Mouse (Mus musculus) heart, embryonic 16.5 days (tissue): Measurements from ENCODE around the gene Spaca3. TPM values are rescaled to one million over a fixed set of nuclear protein-coding genes. Genes with fewer than 3 reads are reported as not detected.

ENCODE experiments used
- ATAC-seq: fragments of 200-750 bp; cut with Nextera tagmentation; replicated peaks from 2 replicates; pipeline ENCODE4 v1.8.0; 2017; ENCODE audit warnings: moderate number of reproducible peaks; ENCODE audit not compliant: insufficient read depth, low FRiP score; ENCODE audit errors: extremely low read depth
- H3K27ac ChIP-seq: fragments of 300-500 bp; sonication (generic); 2 replicates; pipeline ENCODE4 v1.5.1; 2014; ENCODE audit warnings: mild to moderate bottlenecking, low read length, control low read depth, moderate library complexity
- H3K27me3 ChIP-seq: fragments of 300-500 bp; sonication (generic); 2 replicates; pipeline ENCODE4 v1.6.1; 2014; ENCODE audit warnings: low read length, mixed read lengths; ENCODE audit not compliant: control insufficient read depth, insufficient read depth
- H3K36me3 ChIP-seq: fragments of 300-500 bp; sonication (generic); 2 replicates; pipeline ENCODE4 v1.6.1; 2014; ENCODE audit not compliant: control insufficient read depth, insufficient read depth
- H3K4me1 ChIP-seq: fragments of 300-500 bp; sonication (generic); 2 replicates; pipeline ENCODE4 v1.6.1; 2014; ENCODE audit warnings: low read length, mixed read lengths; ENCODE audit not compliant: control insufficient read depth, insufficient read depth
- H3K4me2 ChIP-seq: fragments of 300-500 bp; sonication (generic); 2 replicates; pipeline ENCODE4 v1.6.1; 2014; ENCODE audit warnings: low read depth, mild to moderate bottlenecking, control low read depth, low read length
- H3K4me3 ChIP-seq: fragments of 300-500 bp; sonication (generic); 2 replicates; pipeline ENCODE4 v1.5.1; 2014; ENCODE audit warnings: mild to moderate bottlenecking, control low read depth, low read length
- H3K9ac ChIP-seq: fragments of 300-500 bp; sonication (generic); 2 replicates; pipeline ENCODE4 v1.6.1; 2014; ENCODE audit warnings: low read length, control low read depth
- H3K9me3 ChIP-seq: fragments of 300-500 bp; sonication (generic); replicated peaks from 2 replicates; pipeline ENCODE4 v1.6.1; 2016; ENCODE audit warnings: low read length; ENCODE audit not compliant: control insufficient read depth
- WGBS: fragments of 180-500 bp; shearing (Covaris S2); extraction: QIAGEN DNeasy Blood & Tissue Kit; methylation state at CpG from one replicate; pipeline ENCODE4 v1.1.7; 2014; 5-methylcytosine and 5-hydroxymethylcytosine counted together
- polyA plus RNA-seq: library from polyadenylated mRNA; unstranded; fragments of >200 nt; fragmentation: Nextera tagmentation; extraction: Ambion mirVana; gene quantifications from 2 replicates; pipeline ENCODE4 v1.2.1, GENCODE M21; 2015

Spaca3 gene
- polyA plus RNA-seq, 1 experiment from 2014 or later: not detected

DNA sequence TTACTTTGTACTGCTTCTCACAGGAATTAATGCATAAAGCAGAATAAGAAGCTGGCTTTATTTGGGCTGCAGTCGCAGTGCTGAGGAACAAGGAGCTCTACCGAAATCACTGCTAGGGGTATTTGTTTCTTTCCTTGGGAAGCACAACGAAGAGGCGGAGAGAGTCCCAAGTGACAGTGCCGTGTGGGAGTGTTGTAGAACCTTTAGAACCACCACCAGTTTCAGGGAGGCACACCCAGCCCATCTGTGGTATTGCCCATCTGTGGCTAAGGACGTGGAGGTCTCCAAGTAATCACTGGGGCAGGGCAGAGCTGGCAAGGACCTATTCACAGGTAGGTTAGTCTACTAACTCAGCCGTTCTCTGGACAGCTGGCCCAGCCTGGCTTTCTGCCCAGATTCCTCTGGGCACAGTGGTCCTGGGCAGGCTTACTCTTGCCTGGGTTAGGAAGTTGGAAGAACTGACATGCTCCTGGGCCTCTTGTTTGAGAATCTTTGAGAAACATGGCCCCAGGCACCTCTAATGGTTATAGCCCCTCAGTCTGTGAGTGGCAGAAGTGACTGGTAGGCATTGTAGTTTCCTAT is 24.2 kb downstream of the Spaca3 start:
- 75% methylated on average over 7 of the region's 7 CpGs for WGBS
- Histone ChIP-seq H3K4me1 (no peaks in the 10 kb centered on the region), H3K9me3 (no peaks in the 10 kb centered on the region), H3K27ac (no peak overlapping the region), H3K27me3 (no peaks in the 10 kb centered on the region), H3K9ac (no peak overlapping the region), H3K4me3 (no peak overlapping the region), H3K36me3 (no peaks in the 10 kb centered on the region), H3K4me2 (no peak overlapping the region)
- no peak for ATAC-seq

DNA sequence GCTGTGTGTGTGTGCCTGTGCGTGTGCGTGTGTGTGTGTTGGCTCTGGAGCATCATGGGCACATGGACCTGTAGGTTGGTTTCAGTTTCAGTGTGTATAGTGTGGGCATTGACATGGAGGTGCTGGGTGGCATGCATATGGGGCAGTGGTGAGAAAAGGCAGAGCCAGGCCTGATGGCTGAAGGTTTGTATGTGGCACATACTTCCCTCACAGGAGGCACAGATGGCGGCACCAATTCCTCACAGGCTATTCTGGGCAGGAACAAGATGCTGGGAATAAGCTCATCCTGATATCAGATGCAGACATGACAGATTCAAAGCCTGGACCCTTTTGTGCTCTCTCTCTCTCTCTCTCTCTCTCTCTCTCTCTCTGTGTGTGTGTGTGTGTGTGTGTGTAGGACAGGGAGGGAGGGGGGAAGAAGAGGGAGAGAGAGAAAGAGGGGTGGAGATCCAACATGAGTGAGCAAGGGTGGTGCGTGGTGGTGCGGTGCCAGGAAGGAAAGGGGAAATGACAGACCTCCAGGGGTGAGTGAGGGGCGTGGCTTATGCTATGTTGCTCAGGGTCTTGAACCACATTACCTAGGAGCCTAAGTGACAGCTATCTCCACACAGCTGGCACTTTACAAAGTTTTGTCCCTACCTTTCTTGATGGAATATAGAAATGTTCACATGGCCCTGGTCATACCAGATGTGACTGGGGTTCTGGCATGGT is 26.5 kb downstream of the Spaca3 start:
- Histone ChIP-seq H3K9me3 (no peaks in the 10 kb centered on the region), H3K9ac (no peak overlapping the region), H3K27ac (no peak overlapping the region), H3K4me1 (no peaks in the 10 kb centered on the region), H3K4me3 (no peak overlapping the region), H3K27me3 (no peaks in the 10 kb centered on the region), H3K4me2 (no peak overlapping the region), H3K36me3 (no peaks in the 10 kb centered on the region)
- 60% methylated on average over 6 of the region's 6 CpGs for WGBS
- no peak for ATAC-seq

DNA sequence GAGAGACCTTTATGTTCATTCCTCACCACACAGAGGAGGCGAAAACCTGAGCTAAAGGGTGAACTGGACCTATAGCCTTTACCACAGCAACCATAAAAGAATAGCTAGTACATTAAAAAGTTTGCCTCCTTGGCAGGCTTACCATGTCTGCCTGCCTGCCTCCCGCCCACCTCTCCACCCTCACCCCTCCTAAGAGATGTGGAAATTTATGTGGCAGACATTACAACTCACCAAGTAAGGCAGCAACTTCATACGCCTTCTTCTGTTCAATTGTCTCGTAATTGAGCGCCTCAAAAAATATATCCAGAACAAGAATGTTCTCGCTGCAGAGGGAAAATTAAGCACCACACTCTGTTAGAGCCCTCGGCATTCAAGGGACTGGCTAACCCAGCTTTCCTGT is 28.2 kb downstream of the Spaca3 start:
- H3K27me3 ChIP-seq: no peaks in the 10 kb centered on the region; the same call in 1 of the 2 replicates
- H3K36me3 ChIP-seq: no peaks in the 10 kb centered on the region
- H3K4me3 ChIP-seq: no peak overlapping the region
- ATAC-seq: no peak
- H3K4me2 ChIP-seq: no peak overlapping the region
- H3K4me1 ChIP-seq: no peaks in the 10 kb centered on the region
- H3K9ac ChIP-seq: no peak overlapping the region
- H3K27ac ChIP-seq: no peak overlapping the region
- 72% methylated on average over 7 of the region's 7 CpGs for WGBS
- H3K9me3 ChIP-seq: no peaks in the 10 kb centered on the region

DNA sequence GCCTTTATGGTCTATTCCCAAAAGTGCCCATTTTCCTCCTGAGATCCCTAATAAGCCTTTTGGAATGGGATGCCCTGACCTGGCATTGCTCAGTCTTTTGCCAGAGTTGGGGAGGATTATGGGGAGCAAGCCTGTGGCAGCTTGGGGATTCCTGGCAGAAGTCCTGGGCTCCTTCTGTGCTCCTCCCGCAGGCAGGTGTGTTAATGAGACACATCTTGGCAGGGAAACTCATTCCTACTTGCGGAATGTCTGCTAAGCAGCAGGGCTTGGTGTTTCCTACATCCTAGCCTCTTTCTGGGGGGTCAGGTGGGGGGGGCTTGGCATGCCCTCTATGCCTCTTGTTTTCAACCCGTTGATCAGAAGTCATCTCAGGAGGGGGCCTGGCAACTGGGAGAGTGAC is 28.9 kb downstream of the Spaca3 start:
- H3K27me3 ChIP-seq: no peaks in the 10 kb centered on the region; the same call in 1 of the 2 replicates
- H3K4me2 ChIP-seq: no peak overlapping the region
- H3K36me3 ChIP-seq: no peaks in the 10 kb centered on the region
- no peaks in the 10 kb centered on the region for H3K4me1 ChIP-seq
- no peak overlapping the region for H3K9ac ChIP-seq
- WGBS: 44% methylated on average over 3 of the region's 3 CpGs
- H3K4me3 ChIP-seq: no peak overlapping the region
- H3K27ac ChIP-seq: no peak overlapping the region
- no peaks in the 10 kb centered on the region for H3K9me3 ChIP-seq
- no peak for ATAC-seq

DNA sequence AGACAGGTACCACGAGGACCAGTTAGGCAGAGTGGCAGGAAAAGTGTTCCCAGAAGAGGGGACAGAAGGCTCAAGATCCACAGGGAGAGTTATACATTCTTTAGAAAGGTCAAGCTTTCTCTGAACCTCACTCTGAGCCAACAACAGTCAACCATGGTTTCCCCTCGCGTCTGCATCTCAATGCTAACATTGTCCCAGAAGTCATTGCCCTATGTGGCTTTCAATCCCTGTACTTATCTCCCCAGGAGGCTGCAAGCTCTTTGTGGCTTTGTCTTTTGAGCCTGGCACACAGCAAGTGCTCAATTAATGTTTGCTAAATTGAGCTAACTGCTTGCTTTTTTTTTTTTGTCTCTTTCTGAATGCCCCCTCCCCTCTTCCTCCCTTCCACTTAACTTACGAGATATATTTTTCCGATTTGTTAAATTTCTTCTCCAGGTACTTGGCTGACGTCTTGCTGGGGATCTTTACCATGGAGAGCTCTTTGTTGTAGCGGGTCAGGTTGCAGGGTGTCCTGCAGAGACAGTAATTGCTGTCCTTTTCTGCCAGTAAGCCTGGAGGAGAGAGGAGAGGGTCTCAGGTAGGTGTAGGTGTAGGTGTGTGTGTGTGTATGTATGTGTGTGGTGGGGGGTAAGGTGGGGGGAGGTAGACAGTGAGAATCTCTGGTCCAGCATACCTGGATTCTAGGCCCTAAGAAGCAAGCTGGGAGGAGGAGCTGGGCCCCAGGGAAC is 31.3 kb downstream of the Spaca3 start:
- WGBS: 9% methylated on average over 7 of the region's 7 CpGs
- Histone ChIP-seq H3K9me3 (no peaks in the 10 kb centered on the region), H3K4me1 (no peaks in the 10 kb centered on the region), H3K4me2 (no peak overlapping the region), H3K36me3 (no peaks in the 10 kb centered on the region), H3K27me3 (no peaks in the 10 kb centered on the region; the same call in 1 of the 2 replicates), H3K9ac (no peak overlapping the region), H3K4me3 (no peak overlapping the region), H3K27ac (no peak overlapping the region)
- ATAC-seq: no peak

DNA sequence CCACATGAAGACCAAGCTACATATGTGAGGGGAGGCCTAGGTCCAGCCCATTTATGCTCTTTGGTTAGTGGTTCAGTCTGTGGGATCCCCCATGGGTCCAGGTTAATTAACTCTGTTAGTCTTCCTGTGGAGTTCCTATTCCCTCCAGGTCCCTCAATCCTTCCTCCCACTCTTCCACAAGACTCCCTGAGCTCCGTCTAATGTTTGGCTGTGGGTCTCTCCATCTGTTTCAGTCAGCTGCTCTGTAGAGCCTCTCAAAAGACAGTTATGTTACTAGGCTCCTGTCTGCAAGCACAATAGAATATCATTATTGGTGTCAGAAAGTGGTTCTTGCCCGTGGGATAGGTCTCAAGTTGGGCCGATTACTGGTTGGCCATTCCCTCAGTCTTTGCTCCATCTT is 37.7 kb downstream of the Spaca3 start:
- no peaks in the 10 kb centered on the region for H3K27me3 ChIP-seq
- H3K4me3 ChIP-seq: no peak overlapping the region
- H3K4me1 ChIP-seq: no peaks in the 10 kb centered on the region
- WGBS: 88% methylated on average over 3 of the region's 3 CpGs
- H3K9ac ChIP-seq: no peak overlapping the region
- H3K9me3 ChIP-seq: no peaks in the 10 kb centered on the region
- no peak for ATAC-seq
- no peak overlapping the region for H3K27ac ChIP-seq
- no peaks in the 10 kb centered on the region for H3K36me3 ChIP-seq
- H3K4me2 ChIP-seq: no peak overlapping the region

DNA sequence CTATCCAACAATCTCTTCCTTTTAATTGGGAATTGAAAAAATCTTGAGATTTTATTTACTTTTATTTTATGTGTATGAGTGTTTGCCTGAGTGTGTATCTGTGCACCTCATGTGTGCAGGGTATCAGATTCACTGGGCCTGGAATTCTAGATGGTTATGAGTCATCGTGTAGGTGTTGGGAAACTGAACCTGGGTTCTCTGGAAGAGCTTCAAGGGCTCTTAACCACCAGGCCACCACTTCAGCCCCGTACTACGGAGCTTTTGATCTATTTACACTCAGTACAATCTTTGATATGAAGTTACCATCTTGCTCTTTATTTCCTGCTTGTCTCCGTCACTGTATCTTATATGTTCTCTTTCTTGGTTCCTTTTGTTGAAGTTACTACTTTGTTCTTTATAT is 42.4 kb downstream of the Spaca3 start:
- Histone ChIP-seq H3K36me3 (no peaks in the 10 kb centered on the region), H3K9me3 (no peaks in the 10 kb centered on the region), H3K9ac (no peak overlapping the region), H3K4me1 (no peaks in the 10 kb centered on the region), H3K27ac (no peak overlapping the region), H3K4me3 (no peak overlapping the region), H3K27me3 (no peaks in the 10 kb centered on the region), H3K4me2 (no peak overlapping the region)
- no peak for ATAC-seq
- 60% methylated on average over 4 of the region's 4 CpGs for WGBS

DNA sequence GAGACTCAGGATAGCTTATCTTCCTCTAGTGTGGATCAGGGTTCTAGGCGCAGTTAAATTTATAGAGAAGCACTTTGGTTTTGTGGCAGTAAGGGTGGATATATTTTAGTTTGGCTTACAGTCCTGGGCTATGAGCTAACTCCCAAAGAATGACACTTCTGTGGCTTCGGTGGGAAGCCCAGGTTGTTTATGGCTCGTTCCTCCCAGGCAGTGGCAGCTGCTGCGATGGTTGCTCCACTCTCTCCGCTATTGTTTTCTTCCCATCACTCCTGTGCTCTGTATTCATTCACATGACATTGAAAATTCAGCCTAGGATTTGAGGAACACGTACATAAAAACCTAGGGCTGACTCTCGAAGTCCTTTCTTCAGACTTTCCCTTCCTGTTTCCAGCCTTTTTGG is 44.5 kb downstream of the Spaca3 start:
- no peak overlapping the region for H3K27ac ChIP-seq
- no peaks in the 10 kb centered on the region for H3K27me3 ChIP-seq
- ATAC-seq: no peak
- H3K9me3 ChIP-seq: no peaks in the 10 kb centered on the region
- H3K9ac ChIP-seq: no peak overlapping the region
- H3K36me3 ChIP-seq: no peaks in the 10 kb centered on the region
- no peaks in the 10 kb centered on the region for H3K4me1 ChIP-seq
- no peak overlapping the region for H3K4me2 ChIP-seq
- WGBS: 51% methylated on average over 7 of the region's 7 CpGs
- no peak overlapping the region for H3K4me3 ChIP-seq

DNA sequence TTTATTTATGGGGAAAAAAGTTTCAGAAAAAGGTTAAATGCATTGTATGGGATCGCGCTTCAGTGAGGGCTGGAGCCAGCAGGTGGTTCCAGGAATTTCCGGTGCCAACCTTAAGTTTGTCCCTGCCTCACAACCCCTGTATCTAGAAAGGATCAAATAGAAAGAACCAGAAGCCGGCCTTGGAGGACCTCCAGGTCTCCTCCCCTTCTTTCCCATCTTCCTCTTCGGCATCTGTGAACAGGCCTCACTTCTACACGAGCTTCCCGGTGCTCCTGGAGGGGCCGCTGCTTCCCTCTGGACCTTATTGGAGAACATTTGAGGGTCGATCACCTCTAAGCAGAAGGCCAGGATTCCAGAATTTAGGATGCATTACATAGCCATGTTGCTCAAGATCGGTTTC is 45.3 kb downstream of the Spaca3 start:
- Histone ChIP-seq H3K27me3 (no peaks in the 10 kb centered on the region), H3K4me3 (no peak overlapping the region), H3K9me3 (no peaks in the 10 kb centered on the region), H3K27ac (no peak overlapping the region), H3K4me2 (no peak overlapping the region), H3K4me1 (no peaks in the 10 kb centered on the region), H3K36me3 (no peaks in the 10 kb centered on the region), H3K9ac (no peak overlapping the region)
- 81% methylated on average over 10 of the region's 10 CpGs for WGBS
- ATAC-seq: no peak
